Mouse (Mus musculus) midbrain, embryonic 14.5 days (tissue): Measurements from ENCODE around the gene Epb41. TPM values are rescaled to one million over a fixed set of nuclear protein-coding genes. Genes with fewer than 3 reads are reported as not detected.

Experiments
- ATAC-seq: fragments of 200-750 bp; cut with Nextera tagmentation; 2 replicates; pipeline ENCODE4 v1.8.0; 2017; ENCODE audit warnings: moderate number of reproducible peaks, moderate library complexity; ENCODE audit not compliant: low FRiP score, low TSS enrichment
- DNase-seq: peaks from one replicate; pipeline ENCODE4 v3.0.0-alpha.2; 2015
- H3K27ac ChIP-seq: fragments of 300-500 bp; sonication (generic); replicated peaks from 2 replicates; pipeline ENCODE4 v1.5.1; 2014; ENCODE audit warnings: mild to moderate bottlenecking, low read depth, low read length, moderate library complexity
- H3K27me3 ChIP-seq: fragments of 300-500 bp; sonication (generic); 2 replicates; pipeline ENCODE4 v1.6.1; 2014; ENCODE audit warnings: low read length, control low read depth, mixed read lengths; ENCODE audit not compliant: control insufficient read depth, insufficient read depth
- H3K36me3 ChIP-seq: fragments of 300-500 bp; sonication (generic); 2 replicates; pipeline ENCODE4 v1.6.1; 2014; ENCODE audit warnings: low read length, control low read depth; ENCODE audit not compliant: control insufficient read depth, insufficient read depth
- H3K4me1 ChIP-seq: fragments of 300-500 bp; sonication (generic); 2 replicates; pipeline ENCODE4 v1.6.1; 2014; ENCODE audit warnings: mild to moderate bottlenecking, antibody characterized with exemption, low read length, control low read depth; ENCODE audit not compliant: control insufficient read depth, insufficient read depth
- H3K4me2 ChIP-seq: fragments of 300-500 bp; sonication (generic); 2 replicates; pipeline ENCODE4 v1.6.1; 2014; ENCODE audit warnings: mild to moderate bottlenecking, low read length, moderate library complexity
- H3K4me3 ChIP-seq: fragments of 300-500 bp; sonication (generic); replicated peaks from 2 replicates; pipeline ENCODE4 v1.5.1; 2014; ENCODE audit warnings: low read depth, low read length
- H3K9ac ChIP-seq: fragments of 300-500 bp; sonication (generic); replicated peaks from 2 replicates; pipeline ENCODE4 v1.6.1; 2014; ENCODE audit warnings: mild to moderate bottlenecking, low read length, moderate library complexity
- H3K9me3 ChIP-seq: fragments of 300-500 bp; sonication (generic); 2 replicates; pipeline ENCODE4 v1.6.1; 2016; ENCODE audit warnings: low read length, control low read depth, mixed read lengths; ENCODE audit not compliant: control insufficient read depth
- WGBS: fragments of 180-500 bp; shearing (Covaris S2); extraction: QIAGEN DNeasy Blood & Tissue Kit; methylation state at CpG from one replicate; pipeline ENCODE4 v1.1.7; 2014; 5-methylcytosine and 5-hydroxymethylcytosine counted together
- polyA plus RNA-seq: library from polyadenylated mRNA; unstranded; fragments of >200 nt; fragmentation: Nextera tagmentation; extraction: Ambion mirVana; gene quantifications from 2 replicates; pipeline ENCODE4 v1.2.1, GENCODE M21; 2014

Gene Epb41
- polyA plus RNA-seq, 1 experiment from 2014 or later = 116 TPM

- 2% methylated on average over 46 of the region's 51 CpGs for WGBS
- DNase-seq = peak; percentile 51
- Histone ChIP-seq H3K4me3 (peak overlapping the region; percentile 44), H3K4me1 (peaks cover 24% of the 10 kb centered on the region), H3K9ac (no peak overlapping the region; the same call in 1 of the 2 replicates), H3K4me2 (peak overlapping the region; percentile 77), H3K36me3 (peaks cover 26% of the 10 kb centered on the region), H3K27ac (no peak overlapping the region), H3K9me3 (no peaks in the 10 kb centered on the region), H3K27me3 (peaks cover 88% of the 10 kb centered on the region)
- ATAC-seq = 0 out of 2 replicates have a peak, but pooled peaks have one; percentile 3
Measured at GRCm38 (mm10) chr4:131920141-131920594, 155.0 kb downstream of the Epb41 start.

GRCm38 (mm10) chr4:131919506-131920140, 155.5 kb downstream of the Epb41 start:
- Histone ChIP-seq H3K4me2 (peak overlapping the region; percentile 77; the same call in 1 of the 2 replicates), H3K27me3 (peaks cover 91% of the 10 kb centered on the region), H3K36me3 (peaks cover 21% of the 10 kb centered on the region), H3K9ac (no peak overlapping the region), H3K9me3 (no peaks in the 10 kb centered on the region), H3K4me1 (peaks cover 28% of the 10 kb centered on the region), H3K27ac (no peak overlapping the region), H3K4me3 (no peak overlapping the region)
- WGBS = 14% methylated on average over 15 of the region's 15 CpGs
- DNase-seq (no peak), ATAC-seq (no peak)

GRCm38 (mm10) chr4:131918711-131919500, 156.2 kb downstream of the Epb41 start:
- 14% methylated on average over 15 of the region's 15 CpGs for WGBS

GRCm38 (mm10) chr4:131918026-131918533, 157.0 kb downstream of the Epb41 start:
- 52% methylated on average over 7 of the region's 7 CpGs for WGBS
- H3K4me2 ChIP-seq = no peak overlapping the region
- peaks cover 28% of the 10 kb centered on the region for H3K4me1 ChIP-seq
- ATAC-seq (no peak), DNase-seq (no peak)
- H3K9me3 ChIP-seq = no peaks in the 10 kb centered on the region
- peaks cover 7% of the 10 kb centered on the region for H3K36me3 ChIP-seq
- H3K27me3 ChIP-seq = peaks cover 91% of the 10 kb centered on the region
- no peak overlapping the region for H3K27ac ChIP-seq
- no peak overlapping the region for H3K4me3 ChIP-seq
- H3K9ac ChIP-seq = no peak overlapping the region

More at GRCm38 (mm10) chr4:131918711-131919500, 156.2 kb downstream of the Epb41 start:
- Histone ChIP-seq H3K4me2 (no peak overlapping the region), H3K9me3 (no peaks in the 10 kb centered on the region), H3K4me3 (no peak overlapping the region), H3K4me1 (peaks cover 28% of the 10 kb centered on the region), H3K9ac (no peak overlapping the region), H3K36me3 (peaks cover 14% of the 10 kb centered on the region), H3K27ac (no peak overlapping the region), H3K27me3 (peaks cover 91% of the 10 kb centered on the region)
- ATAC-seq (no peak), DNase-seq (no peak)

- DNase-seq = no peak
- no peak overlapping the region for H3K4me2 ChIP-seq
- H3K4me3 ChIP-seq = no peak overlapping the region
- H3K9me3 ChIP-seq = no peaks in the 10 kb centered on the region
- peaks cover 88% of the 10 kb centered on the region for H3K27me3 ChIP-seq
- H3K36me3 ChIP-seq = no peaks in the 10 kb centered on the region
- no peak for ATAC-seq
- peaks cover 24% of the 10 kb centered on the region for H3K4me1 ChIP-seq
- H3K27ac ChIP-seq = no peak overlapping the region
- H3K9ac ChIP-seq = no peak overlapping the region
- WGBS = 81% methylated on average over 10 of the region's 10 CpGs
Measured at GRCm38 (mm10) chr4:131917010-131917555, 158.0 kb downstream of the Epb41 start.

GRCm38 (mm10) chr4:131916425-131916824, 158.7 kb downstream of the Epb41 start:
- Histone ChIP-seq H3K36me3 (no peaks in the 10 kb centered on the region), H3K4me1 (peaks cover 18% of the 10 kb centered on the region), H3K9ac (no peak overlapping the region), H3K27me3 (peaks cover 81% of the 10 kb centered on the region), H3K27ac (no peak overlapping the region), H3K4me3 (no peak overlapping the region), H3K9me3 (no peaks in the 10 kb centered on the region), H3K4me2 (no peak overlapping the region)
- DNase-seq (peak; percentile 70), ATAC-seq (no peak)
- 6% methylated on average over 15 of the region's 15 CpGs for WGBS

GRCm38 (mm10) chr4:131915821-131916328, 159.2 kb downstream of the Epb41 start:
- H3K9me3 ChIP-seq = no peaks in the 10 kb centered on the region
- no peak overlapping the region for H3K4me3 ChIP-seq
- DNase-seq = no peak
- no peak overlapping the region for H3K27ac ChIP-seq
- H3K9ac ChIP-seq = no peak overlapping the region
- no peaks in the 10 kb centered on the region for H3K36me3 ChIP-seq
- H3K4me1 ChIP-seq = peaks cover 15% of the 10 kb centered on the region
- H3K27me3 ChIP-seq = peaks cover 76% of the 10 kb centered on the region
- H3K4me2 ChIP-seq = peak overlapping the region; percentile 54; the same call in 1 of the 2 replicates
- WGBS = 16% methylated on average over 13 of the region's 13 CpGs
- ATAC-seq = no peak

GRCm38 (mm10) chr4:131914891-131915469, 160.1 kb downstream of the Epb41 start:
- Histone ChIP-seq H3K4me3 (peak overlapping the region; percentile 17), H3K27ac (no peak overlapping the region), H3K36me3 (no peaks in the 10 kb centered on the region), H3K4me2 (peak overlapping the region; percentile 54), H3K4me1 (peaks cover 21% of the 10 kb centered on the region), H3K27me3 (peaks cover 67% of the 10 kb centered on the region), H3K9me3 (no peaks in the 10 kb centered on the region), H3K9ac (no peak overlapping the region)
- DNase-seq = peak; percentile 65
- ATAC-seq = no peak
- WGBS = 1% methylated on average over 31 of the region's 31 CpGs
